Mouse (Mus musculus): ENCODE measurements around the gene Slc5a5.

GRCm38 (mm10) chr8:70866001-70866520 is 26.5 kb downstream of the Slc5a5 start:
- TF ChIP-seq GATA1 (IDR thresholded peaks at IDR 0.05; ENCODE audit: borderline replicate concordance, low read length) (no peak), FLI1 (IDR thresholded peaks at IDR 0.05; ENCODE audit: low read length) (no peak)
